In genomic region chr5:92409361-92410155, GRCm38 (mm10) we compare ENCODE assay signal across 18 mouse cellular contexts. TPM values are rescaled to one million over a fixed set of nuclear protein-coding genes. Genes with fewer than 3 reads are reported as not detected.
DNase-seq lines count a peak whose midpoint lies in the region; ATAC-seq lines count a peak whose summit lies in the region.
"Had no signal": no experiment of that assay in that cellular context is flagged by ENCODE, and none has a peak within 500 bp of the region (broad histone marks: within the 10 kb centered on the region; RNA-seq: fewer than 3 reads in every experiment).

No protein-coding gene starts in this region.

- peak; percentile 66 for DNase-seq in adrenal gland, adult 8-10 months
- DNase-seq in adrenal gland, postnatal 25 days, result no peak
- DNase-seq in kidney, adult 11 months, result peak; percentile 31
- peak; percentile 61 for DNase-seq in midbrain, embryonic 11.5 days (ENCODE audit: low spot score, missing footprints)
- DNase-seq in midbrain, embryonic 14.5 days, result no peak
- DNase-seq in yolk sac, embryonic 10.5 days (ENCODE audit: low spot score), result no peak
- DNase-seq: cerebellum, adult 9-11 months; gastrocnemius, postnatal 14 days; retina, postnatal 1 day; thymus, postnatal 4 days had no signal

- no peak overlapping the region for H3K4me2 ChIP-seq in kidney, embryonic 16.5 days (replicated peaks; ENCODE audit: low read depth, low read length)
- H3K4me2 ChIP-seq in midbrain, embryonic 11.5 days, result no peak overlapping the region
- no peak overlapping the region for H3K4me2 ChIP-seq in midbrain, embryonic 14.5 days (ENCODE audit: low read length)
- H3K4me2 ChIP-seq: hindbrain, embryonic 13.5 days; intestine, embryonic 15.5 days; liver, embryonic 15.5 days; midbrain, embryonic 15.5 days had no signal

- H3K27me3 ChIP-seq in kidney, embryonic 16.5 days (ENCODE audit: insufficient read depth, low read length), result no peaks in the 10 kb centered on the region
- H3K27me3 ChIP-seq in midbrain, embryonic 11.5 days (ENCODE audit: control insufficient read depth, insufficient read depth, low read length), result no peaks in the 10 kb centered on the region
- no peaks in the 10 kb centered on the region for H3K27me3 ChIP-seq in midbrain, embryonic 14.5 days (ENCODE audit: control insufficient read depth, insufficient read depth, low read length)
- H3K27me3 ChIP-seq: CH12.LX; hindbrain, embryonic 13.5 days; intestine, embryonic 15.5 days; liver, embryonic 15.5 days; midbrain, embryonic 15.5 days had no signal

- H3K9ac ChIP-seq in kidney, embryonic 16.5 days (replicated peaks; ENCODE audit: low read length), result no peak overlapping the region
- no peak overlapping the region for H3K9ac ChIP-seq in midbrain, embryonic 11.5 days (ENCODE audit: low read length)
- H3K9ac ChIP-seq in midbrain, embryonic 14.5 days (replicated peaks; ENCODE audit: low read length), result no peak overlapping the region
- H3K9ac ChIP-seq: hindbrain, embryonic 13.5 days; intestine, embryonic 15.5 days; liver, embryonic 15.5 days; midbrain, embryonic 15.5 days had no signal

- no peak for ATAC-seq in kidney, embryonic 16.5 days (ENCODE audit: low FRiP score, low TSS enrichment)
- no peak for ATAC-seq in midbrain, embryonic 11.5 days (ENCODE audit: low FRiP score)
- ATAC-seq in midbrain, embryonic 14.5 days (ENCODE audit: low FRiP score, low TSS enrichment), result no peak
- peak; percentile 44 for ATAC-seq in megakaryocyte progenitor cell, adult 5-6 weeks (replicated peaks; ENCODE audit: poor library complexity)
- ATAC-seq: intestine, embryonic 15.5 days; midbrain, embryonic 15.5 days had no signal

- no peak overlapping the region for H3K27ac ChIP-seq in kidney, embryonic 16.5 days (ENCODE audit: low read length)
- H3K27ac ChIP-seq in midbrain, embryonic 11.5 days (ENCODE audit: low read depth, low read length), result no peak overlapping the region
- H3K27ac ChIP-seq in midbrain, embryonic 14.5 days (replicated peaks; ENCODE audit: low read depth, low read length), result no peak overlapping the region
- H3K27ac ChIP-seq: forebrain, embryonic 10.5 days; hindbrain, embryonic 13.5 days; intestine, embryonic 15.5 days; liver, embryonic 15.5 days; midbrain, embryonic 15.5 days had no signal

- no peaks in the 10 kb centered on the region for H3K4me1 ChIP-seq in kidney, embryonic 16.5 days (ENCODE audit: insufficient read depth, low read length)
- no peaks in the 10 kb centered on the region for H3K4me1 ChIP-seq in midbrain, embryonic 11.5 days (ENCODE audit: control insufficient read depth, insufficient read depth, low read length)
- no peaks in the 10 kb centered on the region for H3K4me1 ChIP-seq in midbrain, embryonic 14.5 days (ENCODE audit: control insufficient read depth, insufficient read depth, low read length)
- H3K4me1 ChIP-seq: intestine, embryonic 15.5 days; liver, embryonic 15.5 days; midbrain, embryonic 15.5 days had no signal

- H3K9me3 ChIP-seq in kidney, embryonic 16.5 days (ENCODE audit: low read length), result no peaks in the 10 kb centered on the region
- no peaks in the 10 kb centered on the region for H3K9me3 ChIP-seq in midbrain, embryonic 11.5 days (ENCODE audit: control insufficient read depth, low read length)
- H3K9me3 ChIP-seq in midbrain, embryonic 14.5 days (ENCODE audit: control insufficient read depth, low read length), result no peaks in the 10 kb centered on the region
- H3K9me3 ChIP-seq: forebrain, embryonic 10.5 days; hindbrain, embryonic 13.5 days; intestine, embryonic 15.5 days; liver, embryonic 15.5 days; midbrain, embryonic 15.5 days had no signal

- H3K4me3 ChIP-seq in kidney, embryonic 16.5 days (ENCODE audit: low read length), result no peak overlapping the region
- no peak overlapping the region for H3K4me3 ChIP-seq in midbrain, embryonic 11.5 days (ENCODE audit: low read depth, low read length)
- H3K4me3 ChIP-seq in midbrain, embryonic 14.5 days (replicated peaks; ENCODE audit: low read depth, low read length), result no peak overlapping the region
- H3K4me3 ChIP-seq: forebrain, embryonic 10.5 days; hindbrain, embryonic 13.5 days; intestine, embryonic 15.5 days; liver, embryonic 15.5 days; midbrain, embryonic 15.5 days had no signal

- WGBS in kidney, embryonic 16.5 days, result 71% methylated on average over 9 of the region's 9 CpGs
- 87% methylated on average over 9 of the region's 9 CpGs for WGBS in midbrain, embryonic 11.5 days
- 88% methylated on average over 9 of the region's 9 CpGs for WGBS in midbrain, embryonic 14.5 days

- peaks cover 6% of the 10 kb centered on the region; the same call in 1 of the 2 replicates for H3K36me3 ChIP-seq in kidney, embryonic 16.5 days (ENCODE audit: insufficient read depth, low read length)
- H3K36me3 ChIP-seq in midbrain, embryonic 11.5 days (ENCODE audit: control insufficient read depth, insufficient read depth, low read length), result no peaks in the 10 kb centered on the region
- H3K36me3 ChIP-seq in midbrain, embryonic 14.5 days (ENCODE audit: control insufficient read depth, insufficient read depth, low read length), result peaks cover 10% of the 10 kb centered on the region
- H3K36me3 ChIP-seq: intestine, embryonic 15.5 days had no signal

RNA-seq across cellular contexts. Expression of gene Nup54, which starts 25.5 kb away (rescaled TPM):
- 10 to 100 TPM; 23.5 to 36.6 (median 26.6) TPM for total RNA-seq in adrenal gland, adult 8-10 months (2022)
- 30.1 and 33.5 TPM in 2 replicates for total RNA-seq in adrenal gland, postnatal 25 days (2021)
- 54.1 and 54.4 TPM in 2 replicates for polyA plus RNA-seq in kidney, embryonic 16.5 days (2015; fragmentation: Nextera tagmentation; extraction: Ambion mirVana)
- 65.6 and 67.1 TPM in 2 replicates for polyA plus RNA-seq in midbrain, embryonic 11.5 days (2014; fragmentation: Nextera tagmentation; extraction: Ambion mirVana)
- 58.2 and 61.4 TPM in 2 replicates for polyA plus RNA-seq in midbrain, embryonic 14.5 days (2014; fragmentation: Nextera tagmentation; extraction: Ambion mirVana)
- total RNA-seq in megakaryocyte progenitor cell, adult 5-6 weeks (2015), result 78.1 and 96.0 TPM in 2 replicates
- total RNA-seq in megakaryocyte progenitor cell, adult 5-6 weeks (2017), result 75.8 and 82.2 TPM in 2 replicates

Comparison
In these comparisons a context has a peak if more than half of its experiments do, and no peak if none do; other contexts are left out.
1. DNase-seq: peak in adrenal gland, adult 8-10 months (single experiment), kidney, adult 11 months (single experiment) and midbrain, embryonic 11.5 days (single experiment); none in adrenal gland, postnatal 25 days (single experiment), midbrain, embryonic 14.5 days (single experiment) and yolk sac, embryonic 10.5 days (single experiment).